Mouse (Mus musculus) small intestine, adult 2 months (tissue): ENCODE measurements around the gene Nrp1.

ENCODE experiments used
- CTCF ChIP-seq: fragments of 200-500 bp; IDR thresholded peaks from 2 replicates; pipeline ENCODE4 v1.5.1; 2012; ENCODE audit warnings: low read depth, mild to moderate bottlenecking, control low read depth, inconsistent platforms, low read length, moderate library complexity, mixed read lengths; ENCODE audit not compliant: insufficient replicate concordance, insufficient read length; ENCODE audit errors: extremely low read depth
- POLR2A ChIP-seq: fragments of 200-500 bp; IDR thresholded peaks from 2 replicates; pipeline ENCODE4 v1.6.1; 2012; ENCODE audit warnings: low read depth, mild to moderate bottlenecking, control low read depth, inconsistent platforms, low read length, moderate library complexity

- TF ChIP-seq CTCF (no peak), POLR2A (no peak)
Measured at GRCm38 (mm10) chr8:128404876-128405275, 46.5 kb downstream of the Nrp1 start.
